Mouse (Mus musculus) heart, adult 8-10 months (tissue): Measurements from ENCODE around the gene Jdp2. TPM values are rescaled to one million over a fixed set of nuclear protein-coding genes. Genes with fewer than 3 reads are reported as not detected.

Experiments
- DNase-seq: peaks from one replicate; pipeline ENCODE4 v3.0.0; 2022; ENCODE audit warnings: low spot score
- total RNA-seq, 4 experiments: library from RNA; stranded (reverse); gene quantifications; 2 replicates each; pipeline ENCODE4 v1.2.4; 2022

The Jdp2 gene
- total RNA-seq, 4 experiments from 2014 or later = 6.5 to 9.2 (median 7.9) TPM

GRCm38 (mm10) chr12:85601531-85601930 is 2.7 kb downstream of the Jdp2 start:
- DNase-seq = no peak

- no peak for DNase-seq
These were observed 3.3 kb downstream of the Jdp2 start for GRCm38 (mm10) chr12:85602153-85602552.

- DNase-seq = no peak
These were observed 4.0 kb downstream of the Jdp2 start for GRCm38 (mm10) chr12:85602811-85603210.

GRCm38 (mm10) chr12:85603767-85604166 is 4.9 kb downstream of the Jdp2 start:
- no peak for DNase-seq

GRCm38 (mm10) chr12:85604301-85604998 is 5.6 kb downstream of the Jdp2 start:
- DNase-seq = no peak

GRCm38 (mm10) chr12:85607519-85608449 is 9.0 kb downstream of the Jdp2 start:
- no peak for DNase-seq

- no peak for DNase-seq
These were observed 11.3 kb downstream of the Jdp2 start for GRCm38 (mm10) chr12:85610167-85610566.

GRCm38 (mm10) chr12:85614090-85614489 is 15.3 kb downstream of the Jdp2 start:
- DNase-seq = no peak

- DNase-seq = no peak
These were observed 16.7 kb downstream of the Jdp2 start for GRCm38 (mm10) chr12:85615486-85615885.

GRCm38 (mm10) chr12:85617885-85618284 is 19.1 kb downstream of the Jdp2 start:
- no peak for DNase-seq

GRCm38 (mm10) chr12:85618430-85618829 is 19.6 kb downstream of the Jdp2 start:
- DNase-seq = no peak

GRCm38 (mm10) chr12:85619283-85619897 is 20.6 kb downstream of the Jdp2 start:
- no peak for DNase-seq

GRCm38 (mm10) chr12:85619898-85620443 is 21.1 kb downstream of the Jdp2 start:
- DNase-seq = no peak

GRCm38 (mm10) chr12:85621027-85621426 is 22.2 kb downstream of the Jdp2 start:
- no peak for DNase-seq

- DNase-seq = no peak
These were observed 22.8 kb downstream of the Jdp2 start for GRCm38 (mm10) chr12:85621673-85622072.

- DNase-seq = no peak
These were observed 24.9 kb downstream of the Jdp2 start for GRCm38 (mm10) chr12:85623711-85624110.

GRCm38 (mm10) chr12:85624652-85625051 is 25.8 kb downstream of the Jdp2 start:
- DNase-seq = no peak

- DNase-seq = no peak
These were observed 27.0 kb downstream of the Jdp2 start for GRCm38 (mm10) chr12:85625852-85626251.

- peak; percentile 70 for DNase-seq
These were observed 31.0 kb downstream of the Jdp2 start for GRCm38 (mm10) chr12:85629661-85630481.

- DNase-seq = no peak
These were observed 32.4 kb downstream of the Jdp2 start for GRCm38 (mm10) chr12:85631196-85631595.

- no peak for DNase-seq
These were observed 33.5 kb downstream of the Jdp2 start for GRCm38 (mm10) chr12:85632321-85632720.
